Mouse (Mus musculus): ENCODE measurements at regions not wholly inside any gene's neighbourhood (a gene's known extent, or its start where the extent isn't known, plus 50 kb on each side); places are given as distances from the start of the nearest gene placed in this dataset.

DNA sequence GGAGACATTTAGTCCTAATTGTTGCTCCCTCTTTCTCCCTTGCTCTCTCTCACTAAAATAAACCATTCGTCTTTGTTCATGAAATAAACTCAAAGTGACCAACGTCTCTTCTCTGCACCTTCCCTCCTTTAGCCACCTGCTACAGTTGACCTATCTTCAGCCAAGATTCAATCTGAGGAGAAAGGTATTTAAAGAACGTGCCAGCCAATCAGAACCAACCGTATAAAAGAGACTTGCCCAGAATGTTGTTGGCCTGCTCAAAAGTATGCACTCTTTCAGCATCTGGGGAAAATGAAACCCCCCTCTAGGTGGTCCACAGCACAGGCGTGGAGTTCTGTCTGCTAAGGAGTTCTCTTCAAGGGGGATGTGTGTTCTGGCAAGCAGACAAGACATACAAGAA lies 60.0 kb upstream of the Fer start:
- DNase-seq = no peak

GRCm38 (mm10) chr17:63803599-63803998 lies 59.3 kb upstream of the Fer start:
- peak; percentile 72 for DNase-seq

DNA sequence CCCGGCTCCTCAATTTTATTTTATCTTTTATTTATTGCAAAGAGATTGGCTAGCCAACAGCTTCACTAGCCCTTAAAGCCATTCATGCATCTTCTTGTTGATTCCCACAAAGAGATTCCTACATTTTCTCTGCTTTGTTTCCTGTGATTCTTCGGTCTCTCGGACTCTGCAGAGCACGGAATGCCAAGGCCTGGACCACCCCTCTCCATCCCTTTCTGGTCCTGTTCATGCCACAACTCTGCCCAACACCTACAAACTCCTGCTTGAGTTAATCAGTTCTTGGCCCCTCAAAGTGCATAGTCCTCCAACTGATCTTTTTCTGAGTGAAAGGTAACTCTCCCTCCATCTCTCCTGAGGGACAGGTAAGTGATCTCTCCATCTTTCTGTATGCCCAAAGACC lies 58.4 kb upstream of the Fer start:
- no peak for DNase-seq

GRCm38 (mm10) chr17:63806360-63806759 lies 56.5 kb upstream of the Fer start:
- peak; percentile 2 for DNase-seq

GRCm38 (mm10) chr17:63807590-63808228 lies 55.2 kb upstream of the Fer start:
- DNase-seq = no peak

DNA sequence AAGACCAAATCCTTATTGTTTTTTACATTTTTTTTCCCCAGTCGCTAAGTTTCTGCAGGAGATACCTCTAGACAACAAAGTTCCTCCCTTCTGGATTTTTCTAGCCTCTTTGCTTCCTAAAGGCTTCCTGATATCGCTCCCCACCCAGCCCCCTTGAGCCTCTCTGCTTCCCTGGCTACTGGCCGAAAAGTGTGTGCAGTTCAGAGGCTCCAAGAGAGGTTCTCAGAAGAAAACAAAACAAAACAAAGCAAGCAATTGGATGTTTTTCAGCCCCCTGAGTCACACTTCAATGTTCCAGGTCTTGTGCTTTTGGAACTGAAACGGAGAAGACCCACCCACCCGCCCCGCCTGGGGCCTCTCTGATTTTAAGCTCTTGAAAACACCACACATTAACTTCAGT lies 54.1 kb upstream of the Fer start:
- DNase-seq = no peak

- DNase-seq = no peak
Observed at GRCm38 (mm10) chr17:63811246-63811785, 51.5 kb upstream of the Fer start.

DNA sequence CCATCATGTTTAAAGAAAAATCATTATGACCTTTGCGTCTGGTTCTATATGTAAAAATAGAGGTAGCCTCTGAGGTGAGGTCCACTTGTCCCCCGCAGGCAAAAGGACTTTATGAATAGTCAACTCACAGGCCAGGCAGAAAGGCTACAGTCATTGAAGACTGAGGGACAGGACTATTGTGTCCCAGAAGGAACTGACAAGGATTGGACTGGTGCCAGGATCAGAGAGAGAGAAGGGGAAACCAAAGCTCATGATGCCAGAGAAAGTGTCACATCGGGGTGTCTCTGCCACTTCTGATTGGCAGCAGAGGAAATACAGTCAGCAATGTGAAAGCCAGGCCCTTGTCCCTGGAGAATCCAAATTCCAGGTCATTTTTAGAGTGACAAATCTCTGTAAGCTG lies 50.3 kb upstream of the Fer start:
- no peak for DNase-seq
